Mouse (Mus musculus): ENCODE data around the gene Golph3. TPM values are rescaled to one million over a fixed set of nuclear protein-coding genes. Genes with fewer than 3 reads are reported as not detected.

Gene Golph3
- polyA plus RNA-seq, 2 experiments, result 99.9 to 112 TPM

- H3K4me3 ChIP-seq (replicated peaks; ENCODE audit: low read length), result no peak overlapping the region
- no peak for TF ChIP-seq POLR2A (IDR thresholded peaks at IDR 0.05; ENCODE audit: borderline replicate concordance, extremely low read depth, insufficient read depth, insufficient read length)
- H3K4me2 ChIP-seq (replicated peaks; ENCODE audit: low read depth, low read length, severe bottlenecking), result no peak overlapping the region
- H3K36me3 ChIP-seq (ENCODE audit: control insufficient read depth, insufficient read depth, low read length), result peaks cover 60% of the 10 kb centered on the region
- no peak overlapping the region for H3K27ac ChIP-seq (replicated peaks; ENCODE audit: low read depth, low read length)
- no peak overlapping the region for H3K9ac ChIP-seq (ENCODE audit: low read depth, low read length, severe bottlenecking)
- H3K27me3 ChIP-seq (ENCODE audit: control insufficient read depth, insufficient read depth, low read length), result no peaks in the 10 kb centered on the region
- WGBS, result 91% methylated on average over 3 of the region's 3 CpGs
- no peaks in the 10 kb centered on the region for H3K4me1 ChIP-seq (ENCODE audit: control insufficient read depth, insufficient read depth, low read length)
- no peaks in the 10 kb centered on the region for H3K9me3 ChIP-seq (ENCODE audit: control insufficient read depth, low read length)
- ATAC-seq (ENCODE audit: low FRiP score, low read depth) (no peak), DNase-seq (ENCODE audit: low spot score) (no peak)
These were observed 25.7 kb downstream of the Golph3 start for GRCm38 (mm10) chr15:12346916-12347315.

- Histone ChIP-seq H3K4me1 (ENCODE audit: control insufficient read depth, insufficient read depth, low read length) (no peaks in the 10 kb centered on the region), H3K27ac (replicated peaks; ENCODE audit: low read depth, low read length) (no peak overlapping the region), H3K4me3 (replicated peaks; ENCODE audit: low read length) (no peak overlapping the region), H3K9me3 (ENCODE audit: control insufficient read depth, low read length) (no peaks in the 10 kb centered on the region), H3K36me3 (ENCODE audit: control insufficient read depth, insufficient read depth, low read length) (peaks cover 67% of the 10 kb centered on the region), H3K4me2 (replicated peaks; ENCODE audit: low read depth, low read length, severe bottlenecking) (no peak overlapping the region), H3K27me3 (ENCODE audit: control insufficient read depth, insufficient read depth, low read length) (no peaks in the 10 kb centered on the region), H3K9ac (ENCODE audit: low read depth, low read length, severe bottlenecking) (no peak overlapping the region)
- WGBS, result 78% methylated on average over 3 of the region's 3 CpGs
- no peak for DNase-seq (ENCODE audit: low spot score)
- no peak for TF ChIP-seq POLR2A (IDR thresholded peaks at IDR 0.05; ENCODE audit: borderline replicate concordance, extremely low read depth, insufficient read depth, insufficient read length)
- no peak for ATAC-seq (ENCODE audit: low FRiP score, low read depth)
These were observed 27.7 kb downstream of the Golph3 start for GRCm38 (mm10) chr15:12348950-12349349.

DNA sequence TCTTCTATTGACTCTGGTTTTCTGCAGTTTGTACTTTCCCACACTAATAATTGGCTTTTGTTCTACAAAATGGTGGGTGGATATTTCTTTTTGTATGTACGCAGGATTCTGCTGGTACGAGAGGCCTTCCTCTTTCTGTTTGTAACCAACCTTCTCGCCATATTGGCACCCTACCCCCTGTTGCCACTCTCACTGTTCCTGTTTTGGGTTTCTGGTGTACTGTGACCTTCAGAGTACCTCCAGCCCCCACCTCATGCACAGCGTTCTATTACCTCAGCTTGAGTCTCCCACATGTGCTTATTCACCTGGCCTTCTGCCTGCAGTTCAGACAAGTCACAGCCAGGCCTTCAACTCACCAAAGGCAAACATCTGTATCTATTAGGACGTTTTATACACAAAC is 28.6 kb downstream of the Golph3 start:
- ATAC-seq (ENCODE audit: low FRiP score, low read depth) (no peak), DNase-seq (ENCODE audit: low spot score) (no peak)
- Histone ChIP-seq H3K9ac (ENCODE audit: low read depth, low read length, severe bottlenecking) (no peak overlapping the region), H3K27me3 (ENCODE audit: control insufficient read depth, insufficient read depth, low read length) (no peaks in the 10 kb centered on the region), H3K27ac (replicated peaks; ENCODE audit: low read depth, low read length) (no peak overlapping the region), H3K4me2 (replicated peaks; ENCODE audit: low read depth, low read length, severe bottlenecking) (no peak overlapping the region), H3K4me3 (replicated peaks; ENCODE audit: low read length) (no peak overlapping the region), H3K9me3 (ENCODE audit: control insufficient read depth, low read length) (no peaks in the 10 kb centered on the region), H3K36me3 (ENCODE audit: control insufficient read depth, insufficient read depth, low read length) (peaks cover 66% of the 10 kb centered on the region), H3K4me1 (ENCODE audit: control insufficient read depth, insufficient read depth, low read length) (no peaks in the 10 kb centered on the region)
- no peak for TF ChIP-seq POLR2A (IDR thresholded peaks at IDR 0.05; ENCODE audit: borderline replicate concordance, extremely low read depth, insufficient read depth, insufficient read length)
- 85% methylated on average over 5 of the region's 5 CpGs for WGBS

DNA sequence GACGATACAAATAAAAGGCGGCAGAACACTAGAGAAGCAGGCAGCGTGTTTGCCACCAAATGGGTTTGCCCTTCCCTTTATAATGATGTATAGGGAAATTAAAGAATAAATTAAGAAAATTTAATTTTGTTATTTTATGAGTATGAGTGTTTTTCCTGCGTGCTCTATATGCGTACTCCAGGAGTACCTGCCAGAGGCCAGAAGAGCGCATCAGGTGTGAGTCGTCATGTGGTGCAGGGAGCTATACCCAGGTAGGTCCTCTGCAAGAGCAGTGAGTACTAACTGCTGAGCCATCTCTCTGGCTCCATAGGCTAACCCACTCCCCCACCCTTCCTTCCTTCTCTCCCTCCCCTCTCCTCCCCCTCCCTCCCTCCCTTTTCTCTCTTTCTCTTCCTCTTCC is 30.2 kb downstream of the Golph3 start:
- H3K4me3 ChIP-seq (replicated peaks; ENCODE audit: low read length), result no peak overlapping the region
- no peak for ATAC-seq (ENCODE audit: low FRiP score, low read depth)
- no peaks in the 10 kb centered on the region for H3K27me3 ChIP-seq (ENCODE audit: control insufficient read depth, insufficient read depth, low read length)
- H3K36me3 ChIP-seq (ENCODE audit: control insufficient read depth, insufficient read depth, low read length), result peaks cover 68% of the 10 kb centered on the region
- no peaks in the 10 kb centered on the region for H3K4me1 ChIP-seq (ENCODE audit: control insufficient read depth, insufficient read depth, low read length)
- TF ChIP-seq POLR2A (IDR thresholded peaks at IDR 0.05; ENCODE audit: borderline replicate concordance, extremely low read depth, insufficient read depth, insufficient read length), result no peak
- no peak overlapping the region for H3K27ac ChIP-seq (replicated peaks; ENCODE audit: low read depth, low read length)
- WGBS, result 93% methylated on average over 7 of the region's 7 CpGs
- H3K9ac ChIP-seq (ENCODE audit: low read depth, low read length, severe bottlenecking), result no peak overlapping the region
- no peak overlapping the region for H3K4me2 ChIP-seq (replicated peaks; ENCODE audit: low read depth, low read length, severe bottlenecking)
- H3K9me3 ChIP-seq (ENCODE audit: control insufficient read depth, low read length), result no peaks in the 10 kb centered on the region
- DNase-seq (ENCODE audit: low spot score), result no peak

- Histone ChIP-seq H3K4me2 (replicated peaks; ENCODE audit: low read depth, low read length, severe bottlenecking) (no peak overlapping the region), H3K27ac (replicated peaks; ENCODE audit: low read depth, low read length) (no peak overlapping the region), H3K4me1 (ENCODE audit: control insufficient read depth, insufficient read depth, low read length) (no peaks in the 10 kb centered on the region), H3K36me3 (ENCODE audit: control insufficient read depth, insufficient read depth, low read length) (peaks cover 57% of the 10 kb centered on the region), H3K4me3 (replicated peaks; ENCODE audit: low read length) (no peak overlapping the region), H3K9ac (ENCODE audit: low read depth, low read length, severe bottlenecking) (no peak overlapping the region), H3K27me3 (ENCODE audit: control insufficient read depth, insufficient read depth, low read length) (no peaks in the 10 kb centered on the region), H3K9me3 (ENCODE audit: control insufficient read depth, low read length) (no peaks in the 10 kb centered on the region)
- TF ChIP-seq POLR2A (IDR thresholded peaks at IDR 0.05; ENCODE audit: borderline replicate concordance, extremely low read depth, insufficient read depth, insufficient read length), result no peak
- ATAC-seq (ENCODE audit: low FRiP score, low read depth) (no peak), DNase-seq (ENCODE audit: low spot score) (no peak)
- WGBS, result 92% methylated on average over 2 of the region's 2 CpGs
These were observed 33.1 kb downstream of the Golph3 start for GRCm38 (mm10) chr15:12354281-12354810.

DNA sequence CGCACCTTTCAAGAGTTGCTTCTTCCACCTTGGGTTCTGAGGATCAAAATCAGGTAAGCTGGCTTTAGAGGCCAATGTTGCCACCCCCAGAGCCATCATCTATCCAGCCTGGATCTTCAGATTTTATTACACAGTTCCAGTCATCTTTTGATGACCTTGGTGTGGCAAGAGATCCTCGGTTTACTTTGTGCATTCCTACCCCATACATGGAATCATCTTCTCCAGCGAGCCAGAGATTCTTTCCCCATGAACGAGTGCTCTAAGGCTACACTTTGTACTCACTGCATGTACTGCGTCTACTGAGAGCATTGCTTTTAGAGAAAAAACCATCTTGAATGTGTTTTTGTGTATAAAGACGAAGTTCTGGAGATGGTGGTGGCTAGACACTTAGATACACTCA is 34.0 kb downstream of the Golph3 start:
- DNase-seq (ENCODE audit: low spot score), result no peak
- ATAC-seq (ENCODE audit: low FRiP score, low read depth), result no peak
- Histone ChIP-seq H3K27ac (replicated peaks; ENCODE audit: low read depth, low read length) (no peak overlapping the region), H3K9me3 (ENCODE audit: control insufficient read depth, low read length) (no peaks in the 10 kb centered on the region), H3K36me3 (ENCODE audit: control insufficient read depth, insufficient read depth, low read length) (peaks cover 53% of the 10 kb centered on the region), H3K27me3 (ENCODE audit: control insufficient read depth, insufficient read depth, low read length) (no peaks in the 10 kb centered on the region), H3K4me3 (replicated peaks; ENCODE audit: low read length) (no peak overlapping the region), H3K4me1 (ENCODE audit: control insufficient read depth, insufficient read depth, low read length) (no peaks in the 10 kb centered on the region), H3K4me2 (replicated peaks; ENCODE audit: low read depth, low read length, severe bottlenecking) (no peak overlapping the region), H3K9ac (ENCODE audit: low read depth, low read length, severe bottlenecking) (no peak overlapping the region)
- WGBS, result 93% methylated on average over 6 of the region's 6 CpGs
- TF ChIP-seq POLR2A (IDR thresholded peaks at IDR 0.05; ENCODE audit: borderline replicate concordance, extremely low read depth, insufficient read depth, insufficient read length), result no peak
